Mouse (Mus musculus) left cerebral cortex, adult 18-20 months (tissue): ENCODE measurements around the gene Wwp2. TPM values are rescaled to one million over a fixed set of nuclear protein-coding genes. Genes with fewer than 3 reads are reported as not detected.

Experiments used
- DNase-seq, 2 experiments: peaks; one replicate each; pipeline ENCODE4 v3.0.0; 2021 to 2022; ENCODE audit warnings: low spot score in 2 of 2, mixed read lengths in 1 of 2
- long read RNA-seq, 2 experiments: library from polyadenylated mRNA; stranded (forward); transcript quantifications; one replicate each; pipeline ENCODE4 v2.0.0; 2021
- total RNA-seq, 2 experiments: library from RNA; stranded (reverse); gene quantifications; 2 replicates each; pipeline ENCODE4 v1.2.3; 2021

Wwp2 gene
- total RNA-seq: 10 to 100 TPM; 37.2 to 43.0 TPM
- long read RNA-seq, experiment 1, full-length matches to known transcripts: 30 of 52 reads
- long read RNA-seq, experiment 1, partial matches to known transcripts: 15 of 52 reads
- long read RNA-seq, experiment 1, other reads (novel, unspliced or antisense): 7 of 52 reads
- long read RNA-seq, experiment 2, full-length matches to known transcripts: 13 of 33 reads
- long read RNA-seq, experiment 2, partial matches to known transcripts: 16 of 33 reads
- long read RNA-seq, experiment 2, other reads (novel, unspliced or antisense): 4 of 33 reads

GRCm38 (mm10) chr8:107435962-107436831, at the start of gene Wwp2:
Gene Wwp2, plus strand, starts transcription at chr8:107436365.
- DNase-seq: peak; percentile 67 to 77

- DNase-seq: no peak
These were observed 49.5 kb upstream of the Wwp2 start for GRCm38 (mm10) chr8:107386642-107387041.

- DNase-seq: no peak
These were observed 48.3 kb upstream of the Wwp2 start for GRCm38 (mm10) chr8:107387861-107388260.

DNA sequence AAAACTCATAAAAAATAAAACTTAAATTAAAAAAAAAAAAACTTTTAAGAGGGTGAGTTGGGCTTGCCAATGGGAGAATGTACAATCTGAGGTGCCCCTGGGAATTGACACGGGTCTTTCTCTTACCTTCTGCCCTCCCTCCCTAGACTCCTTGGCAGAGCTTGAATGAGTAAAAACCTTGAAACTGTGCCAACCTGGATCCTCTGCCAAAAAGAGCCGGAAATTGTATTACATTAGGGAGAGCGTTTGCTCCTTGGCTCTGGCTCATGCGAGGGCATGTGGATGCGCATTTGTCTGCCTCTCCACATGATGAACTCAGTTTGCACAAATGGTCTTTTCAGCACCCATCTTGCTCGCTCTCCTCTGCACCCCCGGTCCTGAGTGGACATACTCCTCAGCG, 46.6 kb upstream of the Wwp2 start:
- no peak for DNase-seq

GRCm38 (mm10) chr8:107390476-107391135, 45.6 kb upstream of the Wwp2 start:
- DNase-seq: no peak

DNA sequence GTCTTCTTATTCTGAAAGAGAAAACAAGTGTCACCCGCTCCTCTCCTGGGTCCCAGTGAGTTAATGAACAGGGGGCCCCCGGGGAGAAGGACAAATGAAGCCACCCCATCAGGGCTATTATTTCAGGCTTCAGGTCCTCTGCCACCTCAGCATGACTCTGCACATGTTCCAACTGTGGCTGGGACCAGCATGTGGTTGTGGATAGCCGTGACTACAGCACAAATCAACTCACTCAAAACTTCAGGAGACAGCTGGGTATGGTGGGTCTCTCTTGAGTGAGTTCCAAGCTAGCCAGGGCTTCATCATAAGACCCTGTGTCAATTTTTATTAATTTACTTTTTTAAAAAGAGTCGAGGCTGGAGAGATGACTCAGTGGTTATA, 45.0 kb upstream of the Wwp2 start:
- no peak for DNase-seq

DNA sequence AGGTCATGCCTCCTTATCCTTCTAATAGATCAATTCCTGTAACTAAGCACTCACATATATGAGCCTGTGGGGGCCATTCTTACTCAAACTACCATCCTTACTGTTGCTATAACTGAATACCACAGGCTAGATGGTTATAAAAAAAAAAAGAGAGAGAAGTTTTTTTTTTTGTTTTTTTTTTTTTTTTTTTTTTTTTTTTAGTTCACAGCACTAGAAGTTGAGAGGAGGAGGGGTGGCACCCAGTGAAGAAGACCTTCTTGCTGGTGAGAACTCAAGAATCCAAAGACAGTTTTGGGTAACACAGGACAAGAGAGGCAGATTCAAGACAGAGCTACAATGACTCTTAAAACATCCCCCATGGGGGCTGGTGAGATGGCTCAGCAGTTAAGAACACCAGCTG, 40.8 kb upstream of the Wwp2 start:
- DNase-seq: no peak

DNA sequence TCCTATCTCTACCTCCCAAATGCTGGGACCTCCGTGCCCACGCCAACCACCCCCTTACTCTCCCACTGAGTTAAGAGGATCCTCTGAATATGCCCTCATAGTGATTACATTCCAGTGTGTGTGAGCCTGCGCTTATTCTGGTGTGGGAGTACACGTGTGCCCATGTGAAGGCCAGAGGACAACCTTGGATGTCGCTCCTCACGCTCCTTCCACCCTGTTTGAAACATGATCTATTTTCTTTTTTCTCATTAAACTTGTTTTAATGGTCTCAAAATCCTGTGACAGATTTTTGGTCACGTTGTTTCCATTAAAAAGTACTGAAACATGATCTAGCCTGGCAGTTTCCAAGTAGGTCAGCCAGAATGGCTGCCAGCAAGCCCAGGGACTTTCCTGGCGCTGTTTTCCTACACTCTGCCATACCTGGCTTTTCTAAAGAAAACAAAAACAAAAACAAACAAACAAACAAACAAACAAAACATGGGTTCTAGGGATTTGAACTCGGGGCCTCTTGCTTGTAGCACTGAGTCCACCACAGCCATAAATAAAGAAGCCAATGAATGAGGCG, 40.0 kb upstream of the Wwp2 start:
- no peak for DNase-seq

GRCm38 (mm10) chr8:107397665-107398064, 38.5 kb upstream of the Wwp2 start:
- no peak for DNase-seq

- DNase-seq: peak in 1 of 2 experiments; percentile 16
These were observed 36.7 kb upstream of the Wwp2 start for GRCm38 (mm10) chr8:107399495-107399894.

- DNase-seq: no peak
These were observed 34.3 kb upstream of the Wwp2 start for GRCm38 (mm10) chr8:107401866-107402265.

DNA sequence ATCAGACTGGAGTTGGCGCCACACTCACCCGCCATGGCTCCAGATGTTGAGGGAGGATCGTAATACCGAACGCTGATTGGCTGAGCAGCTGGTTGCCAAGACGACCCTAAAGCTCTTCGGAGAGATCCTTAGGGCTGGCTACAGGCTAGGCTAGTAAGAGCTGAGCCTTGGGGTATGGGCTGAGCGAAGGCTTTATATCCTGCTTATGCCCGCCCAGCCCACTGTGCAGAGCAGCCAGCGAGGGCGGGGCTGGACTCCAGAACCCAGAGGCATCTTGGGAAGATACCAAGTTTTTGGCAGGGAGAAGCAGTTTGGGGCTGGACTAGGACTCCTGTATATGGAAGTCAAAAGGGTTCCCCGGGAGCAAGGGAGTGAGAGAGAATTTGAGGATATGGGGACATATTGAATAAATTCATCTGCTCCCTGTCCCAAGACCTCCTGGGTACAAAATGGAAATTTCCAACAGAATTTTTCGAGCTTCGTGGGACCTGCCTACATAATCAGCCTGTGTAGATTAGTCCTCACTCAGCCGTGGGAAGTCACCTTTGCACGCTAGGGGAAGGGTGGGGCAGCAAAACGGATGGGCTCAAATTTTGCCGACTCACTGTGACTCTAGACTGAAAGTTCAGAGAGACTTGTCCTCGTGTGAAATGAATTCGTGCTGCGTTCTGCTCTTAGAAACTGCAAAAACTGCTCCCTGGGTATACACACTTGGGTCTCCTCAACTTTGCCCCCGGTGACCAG, 33.0 kb upstream of the Wwp2 start, which contains the start of gene Nqo1:
TSS of gene Nqo1 (minus strand) at position 169 of the 744 bp plus-strand sequence.
- peak; percentile 50 to 53 for DNase-seq

DNA sequence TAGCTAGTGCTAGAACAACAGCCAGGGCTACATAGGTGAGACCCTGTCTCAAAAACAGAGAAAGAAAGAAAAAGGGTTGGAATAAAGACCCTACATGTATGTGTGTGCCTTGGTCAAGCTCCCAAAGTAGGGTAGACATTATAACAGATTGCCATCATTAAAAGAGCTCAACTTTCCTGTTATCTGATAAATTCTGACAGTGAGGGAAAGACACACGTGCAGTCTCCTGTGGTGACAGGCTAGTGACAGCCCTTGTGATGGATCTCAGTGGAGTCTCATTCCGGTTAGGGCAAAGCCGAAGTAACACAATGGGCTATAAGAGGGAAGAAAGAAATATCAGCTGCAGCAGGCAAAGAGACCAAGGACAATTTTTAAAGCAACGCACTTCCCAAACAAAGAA, 32.1 kb upstream of the Wwp2 start:
- no peak for DNase-seq

GRCm38 (mm10) chr8:107405935-107406334, 30.2 kb upstream of the Wwp2 start:
- DNase-seq: no peak

- no peak for DNase-seq
These were observed 24.8 kb upstream of the Wwp2 start for GRCm38 (mm10) chr8:107411391-107411790.

DNA sequence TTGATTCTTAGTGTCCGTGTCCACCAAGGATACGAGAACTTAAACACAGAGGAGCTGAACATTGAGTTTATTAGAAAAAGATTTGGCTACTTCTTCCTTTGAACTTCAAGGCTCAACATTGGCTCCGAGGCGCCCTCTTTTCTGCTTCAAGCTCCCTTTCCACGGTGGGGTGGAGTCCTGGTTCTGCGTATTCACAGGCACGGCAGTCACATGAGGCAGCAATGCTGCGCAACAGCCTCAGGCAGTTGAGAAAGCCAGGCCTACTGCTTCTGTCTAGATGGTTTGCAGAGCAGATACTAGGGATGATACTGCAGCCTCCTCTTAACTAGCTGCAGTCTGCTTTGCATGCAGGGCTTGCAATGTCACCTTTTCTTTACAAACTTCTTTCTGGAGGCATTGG, 23.6 kb upstream of the Wwp2 start:
- no peak for DNase-seq

- DNase-seq: no peak
These were observed 22.3 kb upstream of the Wwp2 start for GRCm38 (mm10) chr8:107413881-107414280.

- DNase-seq: no peak
These were observed 19.2 kb upstream of the Wwp2 start for GRCm38 (mm10) chr8:107417001-107417400.

GRCm38 (mm10) chr8:107424176-107424575, 12.0 kb upstream of the Wwp2 start:
- DNase-seq: no peak

DNA sequence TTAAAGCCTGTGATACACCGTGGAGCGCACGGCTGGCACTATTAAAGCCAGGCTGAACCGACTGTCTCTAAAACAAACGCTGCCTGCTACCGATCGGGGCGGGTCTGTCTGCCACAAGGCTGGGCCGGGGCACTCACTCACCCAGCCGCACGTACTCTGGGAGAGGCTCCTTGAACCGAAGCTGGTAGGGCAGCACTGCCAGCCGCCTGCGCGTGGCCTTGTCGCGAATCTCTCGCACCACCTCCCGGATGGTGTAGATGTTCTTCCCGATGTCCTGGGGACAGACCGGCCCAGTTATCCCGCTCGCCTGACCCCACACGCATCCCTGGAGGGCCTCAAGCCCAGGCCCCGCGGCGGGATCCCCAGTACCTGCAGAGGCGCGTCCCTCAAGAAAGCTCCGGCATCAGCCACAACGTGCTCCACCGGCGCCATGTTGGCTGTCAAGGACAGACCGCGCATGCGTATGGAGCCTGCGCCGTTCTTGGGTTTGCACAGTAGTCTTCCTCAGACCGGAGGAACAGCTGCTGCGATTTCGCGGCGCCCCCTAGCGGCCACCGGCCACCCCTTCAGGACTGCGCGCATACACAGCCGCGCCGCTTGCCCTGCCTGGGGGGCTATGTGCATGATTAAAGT, 11.5 kb upstream of the Wwp2 start, which contains the start of gene Nob1:
TSS of gene Nob1 (minus strand) at position 455 of the 633 bp plus-strand sequence.
- DNase-seq: peak; percentile 97 to 98
